Comparison of ENCODE assay signal across 8 mouse cellular contexts in the genomic region with DNA sequence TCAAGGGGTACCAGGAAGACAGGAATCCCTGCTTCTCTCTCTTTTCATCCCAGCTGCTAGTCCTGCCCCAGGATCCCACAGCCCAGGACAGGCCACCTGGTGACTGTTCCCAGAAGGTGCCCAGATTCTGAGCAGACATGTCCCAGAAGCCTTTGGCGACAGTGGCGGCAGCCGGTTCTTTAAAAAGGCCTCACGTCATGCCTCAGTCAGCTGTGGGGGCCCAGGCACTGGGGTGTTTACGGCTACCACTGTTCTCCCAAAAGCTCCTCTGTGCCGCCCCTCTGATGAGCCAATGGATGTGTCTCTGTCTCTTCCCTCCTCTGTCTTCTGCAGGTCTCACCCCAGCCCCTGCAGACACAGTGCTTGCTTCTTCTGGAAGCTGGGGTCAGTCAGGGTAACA. TPM values are rescaled to one million over a fixed set of nuclear protein-coding genes. Genes with fewer than 3 reads are reported as not detected.
A peak's percentile ranks its signal among the peaks of the same experiment; 100 is the strongest.
DNase-seq lines count a peak whose midpoint lies in the region; ATAC-seq lines count a peak whose summit lies in the region.

No protein-coding gene starts in this region.

- no peak overlapping the region for H3K4me3 ChIP-seq in embryonic facial prominence, embryonic 14.5 days (ENCODE audit: low read depth, low read length)
- H3K4me3 ChIP-seq in hindbrain, embryonic 11.5 days (ENCODE audit: low read depth, low read length), result no peak overlapping the region
- no peak overlapping the region for H3K4me3 ChIP-seq in midbrain, embryonic 13.5 days (replicated peaks)

- peaks cover 60% of the 10 kb centered on the region for H3K4me1 ChIP-seq in embryonic facial prominence, embryonic 14.5 days (ENCODE audit: control insufficient read depth, insufficient read depth, low read length)
- H3K4me1 ChIP-seq in hindbrain, embryonic 11.5 days (replicated peaks; ENCODE audit: control insufficient read depth, insufficient read depth, low read length), result peaks cover 22% of the 10 kb centered on the region
- peaks cover 61% of the 10 kb centered on the region for H3K4me1 ChIP-seq in midbrain, embryonic 13.5 days (replicated peaks)

- H3K9ac ChIP-seq in embryonic facial prominence, embryonic 14.5 days (ENCODE audit: low read depth, low read length), result no peak overlapping the region
- H3K9ac ChIP-seq in hindbrain, embryonic 11.5 days (ENCODE audit: low read depth, low read length), result no peak overlapping the region
- H3K9ac ChIP-seq in midbrain, embryonic 13.5 days (replicated peaks), result 0 out of 2 replicates have a peak overlapping the region, but pooled peaks have one; percentile 10

- no peak overlapping the region; the same call in 1 of the 2 replicates for H3K4me2 ChIP-seq in embryonic facial prominence, embryonic 14.5 days (ENCODE audit: low read depth, low read length)
- peak overlapping the region; percentile 11; the same call in 1 of the 2 replicates for H3K4me2 ChIP-seq in hindbrain, embryonic 11.5 days (replicated peaks; ENCODE audit: low read depth, low read length)
- 0 out of 2 replicates have a peak overlapping the region, but pooled peaks have one; percentile 44 for H3K4me2 ChIP-seq in midbrain, embryonic 13.5 days (replicated peaks)

- DNase-seq in kidney, adult 11 months, result peak; percentile 25
- DNase-seq in kidney, postnatal 4 days, result no peak
- DNase-seq in embryonic facial prominence, embryonic 14.5 days (ENCODE audit: low spot score), result peak; percentile 54
- peak; percentile 48 for DNase-seq in hindbrain, embryonic 11.5 days (ENCODE audit: low spot score)
- no peak for DNase-seq in adipocyte (ENCODE audit: low spot score)
- DNase-seq in spleen, postnatal 10 days (ENCODE audit: low spot score in 2 of 2), result no peak

- no peaks in the 10 kb centered on the region for H3K36me3 ChIP-seq in embryonic facial prominence, embryonic 14.5 days (ENCODE audit: control insufficient read depth, insufficient read depth, low read length)
- H3K36me3 ChIP-seq in hindbrain, embryonic 11.5 days (ENCODE audit: control insufficient read depth, insufficient read depth, low read length), result no peaks in the 10 kb centered on the region
- H3K36me3 ChIP-seq in midbrain, embryonic 13.5 days, result no peaks in the 10 kb centered on the region

- no peaks in the 10 kb centered on the region for H3K9me3 ChIP-seq in embryonic facial prominence, embryonic 14.5 days (ENCODE audit: control insufficient read depth, low read length)
- no peaks in the 10 kb centered on the region for H3K9me3 ChIP-seq in hindbrain, embryonic 11.5 days (ENCODE audit: control insufficient read depth, low read length)
- no peaks in the 10 kb centered on the region for H3K9me3 ChIP-seq in midbrain, embryonic 13.5 days

- WGBS in embryonic facial prominence, embryonic 14.5 days, result 44% methylated on average over 6 of the region's 6 CpGs
- 30% methylated on average over 6 of the region's 6 CpGs for WGBS in hindbrain, embryonic 11.5 days
- WGBS in midbrain, embryonic 13.5 days, result 29% methylated on average over 6 of the region's 6 CpGs

- H3K27me3 ChIP-seq in embryonic facial prominence, embryonic 14.5 days (replicated peaks; ENCODE audit: control insufficient read depth, insufficient read depth, low read length), result no peaks in the 10 kb centered on the region
- peaks cover 15% of the 10 kb centered on the region for H3K27me3 ChIP-seq in hindbrain, embryonic 11.5 days (ENCODE audit: control insufficient read depth, insufficient read depth, low read length)
- peaks cover 50% of the 10 kb centered on the region for H3K27me3 ChIP-seq in midbrain, embryonic 13.5 days

- peak overlapping the region; percentile 87; the same call in 1 of the 2 replicates for H3K27ac ChIP-seq in embryonic facial prominence, embryonic 14.5 days (replicated peaks; ENCODE audit: low read depth, low read length)
- peak overlapping the region; percentile 85 for H3K27ac ChIP-seq in hindbrain, embryonic 11.5 days (ENCODE audit: low read depth, low read length)
- H3K27ac ChIP-seq in midbrain, embryonic 13.5 days, result peak overlapping the region; percentile 79

- ATAC-seq in embryonic facial prominence, embryonic 14.5 days (ENCODE audit: low read depth), result no peak
- ATAC-seq in hindbrain, embryonic 11.5 days (ENCODE audit: low FRiP score), result no peak
- ATAC-seq in midbrain, embryonic 13.5 days, result no peak
- ATAC-seq in monocyte, adult 5-6 weeks (replicated peaks; ENCODE audit: insufficient number of reproducible peaks, low FRiP score, low TSS enrichment, poor library complexity, severe bottlenecking), result no peak

RNA-seq across cellular contexts. Expression of a gene that starts 19.8 kb away (rescaled TPM):
- polyA plus RNA-seq in embryonic facial prominence, embryonic 14.5 days (2014; fragmentation: Nextera tagmentation; extraction: Ambion mirVana), result 12.1 and 12.9 TPM in 2 replicates
- polyA plus RNA-seq in hindbrain, embryonic 11.5 days (2014; fragmentation: Nextera tagmentation; extraction: Ambion mirVana), result 9.2 and 9.6 TPM in 2 replicates
- 2.2 and 3.8 TPM in 2 replicates for polyA plus RNA-seq in midbrain, embryonic 13.5 days (2015; fragmentation: Nextera tagmentation; extraction: Ambion mirVana)
- total RNA-seq in monocyte, adult 5-6 weeks (2017), result 0.49 TPM in 1 of 3 replicates, not detected in the others

Comparison
In these comparisons a context has a peak if more than half of its experiments do, and no peak if none do; other contexts are left out.
1. DNase-seq: peak in kidney, adult 11 months (single experiment), embryonic facial prominence, embryonic 14.5 days (single experiment) and hindbrain, embryonic 11.5 days (single experiment); none in kidney, postnatal 4 days (0 of 2), adipocyte (single experiment) and spleen, postnatal 10 days (0 of 2).
2. Peak in every context shown above with its lines, with median percentiles within 50 percentile points of each other: H3K27ac ChIP-seq.